Mouse (Mus musculus): Measurements from ENCODE around the gene Csnk1g2. TPM values are rescaled to one million over a fixed set of nuclear protein-coding genes. Genes with fewer than 3 reads are reported as not detected.

Csnk1g2 gene
- polyA plus RNA-seq, 1 experiment from 2014 or later = 131 TPM

Small RNA genes within 50 kb of the gene (microRNA-seq; reads per million reads assigned to microRNA genes)
- gene Mir6912 = not detected

Other genes starting within 250 kb of the Csnk1g2 start
- 8.9 and 10.4 TPM in 2 replicates for gene Mex3d, start 235.2 kb upstream of the Csnk1g2 start, polyA plus RNA-seq (2015; fragmentation: Nextera tagmentation; extraction: Ambion mirVana)
- gene Mbd3, start 223.3 kb upstream of the Csnk1g2 start, polyA plus RNA-seq (2015; fragmentation: Nextera tagmentation; extraction: Ambion mirVana) = 263 and 297 TPM in 2 replicates
- gene Uqcr11, start 216.0 kb upstream of the Csnk1g2 start, polyA plus RNA-seq (2015; fragmentation: Nextera tagmentation; extraction: Ambion mirVana) = 447 and 479 TPM in 2 replicates
- 162 and 183 TPM in 2 replicates for gene Tcf3, start 189.2 kb upstream of the Csnk1g2 start, polyA plus RNA-seq (2015; fragmentation: Nextera tagmentation; extraction: Ambion mirVana)
- gene Onecut3, start 128.0 kb upstream of the Csnk1g2 start, polyA plus RNA-seq (2015; fragmentation: Nextera tagmentation; extraction: Ambion mirVana) = not detected in 2 replicates
- 0.04 and 0.28 TPM in 2 replicates for gene Atp8b3, start 83.7 kb upstream of the Csnk1g2 start, polyA plus RNA-seq (2015; fragmentation: Nextera tagmentation; extraction: Ambion mirVana)
- gene Rexo1, start 61.3 kb upstream of the Csnk1g2 start, polyA plus RNA-seq (2015; fragmentation: Nextera tagmentation; extraction: Ambion mirVana) = 25.9 and 31.3 TPM in 2 replicates
- gene Klf16, start 45.5 kb upstream of the Csnk1g2 start, polyA plus RNA-seq (2015; fragmentation: Nextera tagmentation; extraction: Ambion mirVana) = 9.5 and 12.0 TPM in 2 replicates
- 84.6 and 85.3 TPM in 2 replicates for gene Abhd17a, start 32.5 kb upstream of the Csnk1g2 start, polyA plus RNA-seq (2015; fragmentation: Nextera tagmentation; extraction: Ambion mirVana)
- 79.6 and 95.1 TPM in 2 replicates for gene Scamp4, start 20.0 kb upstream of the Csnk1g2 start, polyA plus RNA-seq (2015; fragmentation: Nextera tagmentation; extraction: Ambion mirVana)
- 5.9 and 9.1 TPM in 2 replicates for gene Adat3, start 20.0 kb upstream of the Csnk1g2 start, polyA plus RNA-seq (2015; fragmentation: Nextera tagmentation; extraction: Ambion mirVana)
- gene Gm49322, start 16.8 kb upstream of the Csnk1g2 start, polyA plus RNA-seq (2015; fragmentation: Nextera tagmentation; extraction: Ambion mirVana) = 4.3 and 4.6 TPM in 2 replicates
- gene Btbd2, start 34.2 kb downstream of the Csnk1g2 start, polyA plus RNA-seq (2015; fragmentation: Nextera tagmentation; extraction: Ambion mirVana) = 76.8 and 82.4 TPM in 2 replicates
- gene Mknk2, start 55.3 kb downstream of the Csnk1g2 start, polyA plus RNA-seq (2015; fragmentation: Nextera tagmentation; extraction: Ambion mirVana) = 78.3 and 86.3 TPM in 2 replicates
- gene Mob3a, start 79.1 kb downstream of the Csnk1g2 start, polyA plus RNA-seq (2015; fragmentation: Nextera tagmentation; extraction: Ambion mirVana) = 45.8 and 46.3 TPM in 2 replicates
- gene Izumo4, start 79.3 kb downstream of the Csnk1g2 start, polyA plus RNA-seq (2015; fragmentation: Nextera tagmentation; extraction: Ambion mirVana) = 24.0 and 29.2 TPM in 2 replicates
- 73.3 and 73.5 TPM in 2 replicates for gene Ap3d1, start 119.4 kb downstream of the Csnk1g2 start, polyA plus RNA-seq (2015; fragmentation: Nextera tagmentation; extraction: Ambion mirVana)
- gene Dot1l, start 132.4 kb downstream of the Csnk1g2 start, polyA plus RNA-seq (2015; fragmentation: Nextera tagmentation; extraction: Ambion mirVana) = 17.9 and 18.5 TPM in 2 replicates
- gene Sf3a2, start 175.4 kb downstream of the Csnk1g2 start, polyA plus RNA-seq (2015; fragmentation: Nextera tagmentation; extraction: Ambion mirVana) = 75.6 and 78.9 TPM in 2 replicates
- gene Plekhj1, start 175.8 kb downstream of the Csnk1g2 start, polyA plus RNA-seq (2015; fragmentation: Nextera tagmentation; extraction: Ambion mirVana) = 118 and 125 TPM in 2 replicates
- gene Amh, start 182.4 kb downstream of the Csnk1g2 start, polyA plus RNA-seq (2015; fragmentation: Nextera tagmentation; extraction: Ambion mirVana) = not detected in 2 replicates
- gene Jsrp1, start 190.7 kb downstream of the Csnk1g2 start, polyA plus RNA-seq (2015; fragmentation: Nextera tagmentation; extraction: Ambion mirVana) = 0.76 and 2.2 TPM in 2 replicates
- gene Oaz1, start 203.8 kb downstream of the Csnk1g2 start, polyA plus RNA-seq (2015; fragmentation: Nextera tagmentation; extraction: Ambion mirVana) = 1,868 and 1,916 TPM in 2 replicates
- gene Lingo3, start 221.2 kb downstream of the Csnk1g2 start, polyA plus RNA-seq (2015; fragmentation: Nextera tagmentation; extraction: Ambion mirVana) = 1.9 and 2.0 TPM in 2 replicates
- 313 and 339 TPM in 2 replicates for gene Lsm7, start 232.4 kb downstream of the Csnk1g2 start, polyA plus RNA-seq (2015; fragmentation: Nextera tagmentation; extraction: Ambion mirVana)
- gene Sppl2b, start 232.4 kb downstream of the Csnk1g2 start, polyA plus RNA-seq (2015; fragmentation: Nextera tagmentation; extraction: Ambion mirVana) = 49.3 and 54.5 TPM in 2 replicates
- not detected in 2 replicates for gene Tmprss9, start 249.0 kb downstream of the Csnk1g2 start, polyA plus RNA-seq (2015; fragmentation: Nextera tagmentation; extraction: Ambion mirVana)

Data from embryonic facial prominence, embryonic 13.5 days (tissue).